Mouse (Mus musculus) megakaryocyte, embryonic 14.5 days (primary cell): ENCODE measurements at regions not wholly inside any gene's neighbourhood (a gene's known extent, or its start where the extent isn't known, plus 50 kb on each side); places are given as distances from the start of the nearest gene placed in this dataset.

Experiments
- FLI1 ChIP-seq: IDR thresholded peaks from 2 replicates; pipeline ENCODE4 v1.6.1; 2012; ENCODE audit warnings: low read length, inconsistent platforms, mixed read lengths
- GATA1 ChIP-seq: IDR thresholded peaks from 3 replicates; pipeline ENCODE4 v1.6.1; 2012; ENCODE audit warnings: mixed read lengths, low read length, inconsistent platforms, borderline replicate concordance

DNA sequence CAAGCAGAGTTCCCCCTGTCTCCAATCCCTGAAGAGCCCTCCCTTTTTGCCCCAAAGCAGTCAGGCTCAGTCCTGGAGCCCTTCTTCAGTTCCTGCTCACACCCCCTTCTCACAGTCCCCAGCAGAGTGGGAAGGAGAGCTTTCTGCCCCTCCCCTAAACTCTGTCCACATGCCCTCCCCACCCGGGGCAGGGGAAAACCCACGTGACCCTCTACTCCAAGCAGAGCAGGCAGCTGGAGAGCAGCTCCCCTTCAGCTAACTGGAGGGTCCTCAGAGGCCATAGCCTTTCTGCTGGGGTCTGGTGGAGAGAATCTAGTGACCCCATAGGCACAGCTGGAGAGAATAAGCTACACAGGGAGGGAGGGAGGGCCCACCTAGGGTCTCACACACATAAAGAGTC lies 69.7 kb upstream of the Zmiz1 start:
- no peak for TF ChIP-seq GATA1
- TF ChIP-seq FLI1 = no peak
